Comparison of ENCODE assay signal across 9 mouse cellular contexts in the genomic region with DNA sequence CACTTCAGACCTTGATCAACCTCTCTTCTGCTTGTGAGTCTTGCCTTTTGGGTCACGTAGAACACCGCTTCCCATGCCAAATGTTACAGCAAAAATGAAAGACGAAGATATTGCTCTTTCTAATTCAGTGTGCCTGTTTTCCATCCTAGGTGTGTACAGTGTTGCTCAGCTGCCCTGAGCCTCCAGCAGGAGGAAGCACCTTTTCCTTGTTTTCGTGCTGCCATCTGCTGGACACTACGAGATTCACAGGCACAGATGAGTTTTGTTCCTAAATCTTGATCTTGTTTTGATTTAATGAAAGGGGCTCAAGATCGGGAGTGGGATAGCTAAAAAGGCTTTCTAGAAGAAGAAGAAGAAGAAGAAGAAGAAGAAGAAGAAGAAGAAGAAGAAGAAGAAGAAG. TPM values are rescaled to one million over a fixed set of nuclear protein-coding genes. Genes with fewer than 3 reads are reported as not detected.
DNase-seq lines count a peak whose midpoint lies in the region; ATAC-seq and TF ChIP-seq lines count a peak whose summit lies in the region.
"Had no signal": no experiment of that assay in that cellular context is flagged by ENCODE, and none has a peak within 500 bp of the region (broad histone marks: within the 10 kb centered on the region; RNA-seq: fewer than 3 reads in every experiment).

No protein-coding gene starts in this region.

- no peaks in the 10 kb centered on the region for H3K4me1 ChIP-seq in bone marrow, adult 2 months (ENCODE audit: control insufficient read depth, insufficient read depth, low read length)
- no peaks in the 10 kb centered on the region for H3K4me1 ChIP-seq in embryonic facial prominence, embryonic 11.5 days (ENCODE audit: control insufficient read depth, insufficient read depth, low read length)
- H3K4me1 ChIP-seq: limb, embryonic 12.5 days had no signal

- 0 out of 2 replicates have a peak, but pooled peaks have one; percentile 28 for TF ChIP-seq CTCF in bone marrow, adult 2 months (IDR thresholded peaks at IDR 0.05; ENCODE audit: control insufficient read depth, insufficient read depth, low read length)

- H3K4me3 ChIP-seq in bone marrow, adult 2 months (replicated peaks; ENCODE audit: control insufficient read depth, low read depth, low read length) = no peak overlapping the region
- no peak overlapping the region for H3K4me3 ChIP-seq in embryonic facial prominence, embryonic 11.5 days (ENCODE audit: low read depth, low read length)
- H3K4me3 ChIP-seq: limb, embryonic 12.5 days had no signal

- no peak for ATAC-seq in embryonic facial prominence, embryonic 11.5 days (replicated peaks; ENCODE audit: insufficient number of reproducible peaks, low FRiP score, low TSS enrichment, low read depth)
- ATAC-seq in activated CD4-positive, CD25-positive, alpha-beta regulatory T cell, adult 4 months = no peak

- WGBS in bone marrow, adult 2 months = 22% methylated on average over 6 of the region's 6 CpGs
- 17% methylated on average over 6 of the region's 6 CpGs for WGBS in embryonic facial prominence, embryonic 11.5 days

- no peak overlapping the region for H3K4me2 ChIP-seq in embryonic facial prominence, embryonic 11.5 days (ENCODE audit: low read depth, low read length)
- H3K4me2 ChIP-seq: limb, embryonic 12.5 days had no signal

- no peaks in the 10 kb centered on the region for H3K9me3 ChIP-seq in embryonic facial prominence, embryonic 11.5 days (replicated peaks; ENCODE audit: control insufficient read depth, low read length)
- H3K9me3 ChIP-seq: limb, embryonic 12.5 days had no signal

- H3K27me3 ChIP-seq in embryonic facial prominence, embryonic 11.5 days (ENCODE audit: control insufficient read depth, insufficient read depth, low read length) = no peaks in the 10 kb centered on the region

- H3K27ac ChIP-seq in bone marrow, adult 2 months (ENCODE audit: control insufficient read depth, insufficient read depth, low read depth, low read length, poor library complexity) = no peak overlapping the region
- H3K27ac ChIP-seq in embryonic facial prominence, embryonic 11.5 days (replicated peaks; ENCODE audit: low read depth, low read length) = no peak overlapping the region
- H3K27ac ChIP-seq: limb, embryonic 12.5 days had no signal

- DNase-seq in gastrocnemius, postnatal 10 days = peak; percentile 11
- no peak for DNase-seq in gastrocnemius, postnatal 25 days
- DNase-seq in 416B (ENCODE audit: low read depth) = peak; percentile 49
- peak; percentile 67 for DNase-seq in embryonic facial prominence, embryonic 11.5 days (ENCODE audit: low spot score)
- peak; percentile 62 for DNase-seq in layer of hippocampus, adult 11-12 months (ENCODE audit: low spot score)
- peak; percentile 26 for DNase-seq in lung, postnatal 25 days (ENCODE audit: low spot score)

- H3K36me3 ChIP-seq in embryonic facial prominence, embryonic 11.5 days (replicated peaks; ENCODE audit: control insufficient read depth, insufficient read depth, low read depth, low read length) = no peaks in the 10 kb centered on the region
- H3K36me3 ChIP-seq: limb, embryonic 12.5 days had no signal

- TF ChIP-seq POLR2A in bone marrow, adult 2 months (IDR thresholded peaks at IDR 0.05; ENCODE audit: borderline replicate concordance, control insufficient read depth, low read depth, low read length) = no peak

- no peak overlapping the region for H3K9ac ChIP-seq in embryonic facial prominence, embryonic 11.5 days (replicated peaks; ENCODE audit: low read length)
- H3K9ac ChIP-seq: limb, embryonic 12.5 days had no signal

RNA-seq across cellular contexts. Expression of gene Ces5a, which starts 40.3 kb away (rescaled TPM):
- under 1 TPM; 0.68 to 0.70 TPM for total RNA-seq in gastrocnemius, postnatal 10 days (2021)
- under 1 TPM; 0.51 to 0.91 TPM for total RNA-seq in gastrocnemius, postnatal 25 days (2021)
- polyA plus RNA-seq in bone marrow, adult 2 months (2011; ENCODE audit: insufficient read depth, insufficient read length, low replicate concordance, missing spikeins) = not detected in 2 replicates
- polyA plus RNA-seq in embryonic facial prominence, embryonic 11.5 days (2014; fragmentation: Nextera tagmentation; extraction: Ambion mirVana) = not detected in 2 replicates
- polyA plus RNA-seq in activated CD4-positive, CD25-positive, alpha-beta regulatory T cell, adult 4 months (2017; shearing (Covaris generic)) = not detected
- polyA plus RNA-seq: limb, embryonic 12.5 days had no signal
